Mouse (Mus musculus) thymus, adult 2 months (tissue): ENCODE results near the gene Mark2. TPM values are rescaled to one million over a fixed set of nuclear protein-coding genes. Genes with fewer than 3 reads are reported as not detected.
A peak's percentile ranks its signal among the peaks of the same experiment; 100 is the strongest.

Experiments used
- DNase-seq: peaks from one replicate; pipeline ENCODE4 v3.0.0; 2021
- H3K27ac ChIP-seq: fragments of 200-500 bp; 2 replicates; pipeline ENCODE4 v1.5.1; 2012; ENCODE audit warnings: low read length, control low read depth; ENCODE audit not compliant: control insufficient read depth, insufficient read depth
- H3K27me3 ChIP-seq: fragments of 200-500 bp; 2 replicates; pipeline ENCODE4 v1.6.1; 2012; ENCODE audit warnings: mild to moderate bottlenecking, low read length, moderate library complexity, mixed read lengths; ENCODE audit not compliant: control insufficient read depth, insufficient read depth
- H3K36me3 ChIP-seq: fragments of 200-500 bp; 2 replicates; pipeline ENCODE4 v1.6.1; 2012; ENCODE audit warnings: mild to moderate bottlenecking, low read length, moderate library complexity; ENCODE audit not compliant: control insufficient read depth, insufficient read depth
- H3K4me1 ChIP-seq: fragments of 200-500 bp; replicated peaks from 2 replicates; pipeline ENCODE4 v1.6.1; 2012; ENCODE audit warnings: low read length; ENCODE audit not compliant: control insufficient read depth, insufficient read depth
- H3K4me3 ChIP-seq: fragments of 200-500 bp; 2 replicates; pipeline ENCODE4 v1.5.1; 2012; ENCODE audit warnings: mild to moderate bottlenecking, low read length, control low read depth, moderate library complexity; ENCODE audit not compliant: control insufficient read depth, insufficient read depth
- CTCF ChIP-seq: fragments of 200-500 bp; IDR thresholded peaks from 2 replicates; pipeline ENCODE4 v1.5.1; 2012; ENCODE audit warnings: mild to moderate bottlenecking, control low read depth, low read length, moderate library complexity, borderline replicate concordance; ENCODE audit not compliant: control insufficient read depth, poor library complexity, insufficient read depth; ENCODE audit errors: extremely low read depth
- POLR2A ChIP-seq: fragments of 200-500 bp; IDR thresholded peaks from 2 replicates; pipeline ENCODE4 v1.6.1; 2012; ENCODE audit warnings: mild to moderate bottlenecking, low read length, control low read depth, moderate library complexity; ENCODE audit not compliant: control insufficient read depth, poor library complexity, insufficient read depth; ENCODE audit errors: extremely low read depth
- WGBS: fragments of 180-500 bp; shearing (Covaris S2); methylation state at CpG from one replicate; pipeline ENCODE4 v1.1.7; 2018; 5-methylcytosine and 5-hydroxymethylcytosine counted together
- polyA plus RNA-seq: library from polyadenylated mRNA; depleted of rRNA; stranded (reverse); fragments of >200 nt; gene quantifications from 2 replicates; pipeline ENCODE4 v1.2.3, GENCODE M21; 2012

Gene Mark2
- polyA plus RNA-seq, 1 experiment, result 189 TPM

GRCm38 (mm10) chr19:7300078-7300477, 41.6 kb downstream of the Mark2 start:
- peaks cover 7% of the 10 kb centered on the region for H3K4me1 ChIP-seq
- no peaks in the 10 kb centered on the region for H3K27me3 ChIP-seq
- 97% methylated on average over 1 of the region's 1 CpGs for WGBS
- H3K27ac ChIP-seq, result no peak overlapping the region
- no peak for TF ChIP-seq POLR2A
- TF ChIP-seq CTCF, result no peak
- H3K4me3 ChIP-seq, result no peak overlapping the region
- DNase-seq, result no peak
- H3K36me3 ChIP-seq, result no peaks in the 10 kb centered on the region

GRCm38 (mm10) chr19:7299052-7299451, 42.6 kb downstream of the Mark2 start:
- no peaks in the 10 kb centered on the region for H3K36me3 ChIP-seq
- peaks cover 13% of the 10 kb centered on the region for H3K4me1 ChIP-seq
- H3K27ac ChIP-seq, result no peak overlapping the region
- DNase-seq, result no peak
- TF ChIP-seq CTCF, result no peak
- no peak for TF ChIP-seq POLR2A
- no peak overlapping the region for H3K4me3 ChIP-seq
- H3K27me3 ChIP-seq, result no peaks in the 10 kb centered on the region

- no peak for DNase-seq
- no peak for TF ChIP-seq CTCF
- TF ChIP-seq POLR2A, result no peak
- H3K36me3 ChIP-seq, result no peaks in the 10 kb centered on the region
- peak overlapping the region; percentile 93 for H3K27ac ChIP-seq
- no peak overlapping the region for H3K4me3 ChIP-seq
- H3K27me3 ChIP-seq, result no peaks in the 10 kb centered on the region
- WGBS, result 76% methylated on average over 4 of the region's 4 CpGs
- H3K4me1 ChIP-seq, result peaks cover 20% of the 10 kb centered on the region
Observed at GRCm38 (mm10) chr19:7295959-7296358, 45.7 kb downstream of the Mark2 start.

- Histone ChIP-seq H3K27me3 (no peaks in the 10 kb centered on the region), H3K4me3 (peak overlapping the region; percentile 52), H3K27ac (peak overlapping the region; percentile 93), H3K36me3 (peaks cover 5% of the 10 kb centered on the region), H3K4me1 (peaks cover 20% of the 10 kb centered on the region)
- no peak for TF ChIP-seq POLR2A
- no peak for TF ChIP-seq CTCF
- DNase-seq, result peak; percentile 90
- WGBS, result 12% methylated on average over 15 of the region's 15 CpGs
Observed at GRCm38 (mm10) chr19:7295071-7295658, 46.5 kb downstream of the Mark2 start.

GRCm38 (mm10) chr19:7294098-7294876, 47.4 kb downstream of the Mark2 start:
- Histone ChIP-seq H3K27ac (peak overlapping the region; percentile 76), H3K4me3 (peak overlapping the region; percentile 52), H3K36me3 (peaks cover 10% of the 10 kb centered on the region), H3K4me1 (peaks cover 20% of the 10 kb centered on the region), H3K27me3 (no peaks in the 10 kb centered on the region)
- peak; percentile 33 for DNase-seq
- WGBS, result 57% methylated on average over 8 of the region's 8 CpGs
- TF ChIP-seq CTCF (no peak), POLR2A (no peak)

GRCm38 (mm10) chr19:7291958-7292709, 49.5 kb downstream of the Mark2 start:
- DNase-seq, result no peak

More at GRCm38 (mm10) chr19:7291958-7292709, 49.5 kb downstream of the Mark2 start:
- TF ChIP-seq CTCF (no peak), POLR2A (no peak)
- H3K4me1 ChIP-seq, result peaks cover 20% of the 10 kb centered on the region
- H3K36me3 ChIP-seq, result peaks cover 16% of the 10 kb centered on the region
- 90% methylated on average over 7 of the region's 7 CpGs for WGBS
- no peak overlapping the region for H3K4me3 ChIP-seq
- no peak overlapping the region for H3K27ac ChIP-seq
- no peaks in the 10 kb centered on the region for H3K27me3 ChIP-seq
